Mouse (Mus musculus): ENCODE measurements around the gene Cym. TPM values are rescaled to one million over a fixed set of nuclear protein-coding genes. Genes with fewer than 3 reads are reported as not detected.
A peak's percentile ranks its signal among the peaks of the same experiment; 100 is the strongest.

Cym gene
- polyA plus RNA-seq, 1 experiment from 2014 or later = not detected

GRCm38 (mm10) chr3:107233945-107234344 lies 12.4 kb upstream of the Cym start:
- Histone ChIP-seq H3K4me2 (ENCODE audit: low read depth, low read length) (no peak overlapping the region), H3K36me3 (replicated peaks; ENCODE audit: control insufficient read depth, insufficient read depth, low read depth, low read length) (no peaks in the 10 kb centered on the region), H3K4me1 (ENCODE audit: control insufficient read depth, insufficient read depth, low read length) (no peaks in the 10 kb centered on the region), H3K9ac (replicated peaks; ENCODE audit: low read length) (no peak overlapping the region), H3K9me3 (replicated peaks; ENCODE audit: control insufficient read depth, low read length) (no peaks in the 10 kb centered on the region), H3K27ac (replicated peaks; ENCODE audit: low read depth, low read length) (no peak overlapping the region), H3K4me3 (ENCODE audit: low read depth, low read length) (no peak overlapping the region), H3K27me3 (ENCODE audit: control insufficient read depth, insufficient read depth, low read length) (no peaks in the 10 kb centered on the region)
- WGBS = 36% methylated on average over 2 of the region's 2 CpGs
- no peak for DNase-seq (ENCODE audit: low spot score)
- no peak for ATAC-seq (replicated peaks; ENCODE audit: insufficient number of reproducible peaks, low FRiP score, low TSS enrichment, low read depth)

GRCm38 (mm10) chr3:107233351-107233813 lies 11.8 kb upstream of the Cym start:
- no peaks in the 10 kb centered on the region for H3K9me3 ChIP-seq (replicated peaks; ENCODE audit: control insufficient read depth, low read length)
- H3K27ac ChIP-seq (replicated peaks; ENCODE audit: low read depth, low read length) = no peak overlapping the region
- whole genome bisulfite sequencing = 10% methylated on average over 11 of the region's 11 CpGs
- no peak for ATAC-seq (replicated peaks; ENCODE audit: insufficient number of reproducible peaks, low FRiP score, low TSS enrichment, low read depth)
- H3K4me3 ChIP-seq (ENCODE audit: low read depth, low read length) = no peak overlapping the region
- peak; percentile 91 for DNase-seq (ENCODE audit: low spot score)
- no peaks in the 10 kb centered on the region for H3K4me1 ChIP-seq (ENCODE audit: control insufficient read depth, insufficient read depth, low read length)
- H3K9ac ChIP-seq (replicated peaks; ENCODE audit: low read length) = no peak overlapping the region; the same call in 1 of the 2 replicates
- H3K27me3 ChIP-seq (ENCODE audit: control insufficient read depth, insufficient read depth, low read length) = no peaks in the 10 kb centered on the region
- H3K4me2 ChIP-seq (ENCODE audit: low read depth, low read length) = no peak overlapping the region
- no peaks in the 10 kb centered on the region for H3K36me3 ChIP-seq (replicated peaks; ENCODE audit: control insufficient read depth, insufficient read depth, low read depth, low read length)

- no peaks in the 10 kb centered on the region for H3K36me3 ChIP-seq (replicated peaks; ENCODE audit: control insufficient read depth, insufficient read depth, low read depth, low read length)
- no peaks in the 10 kb centered on the region for H3K4me1 ChIP-seq (ENCODE audit: control insufficient read depth, insufficient read depth, low read length)
- H3K9ac ChIP-seq (replicated peaks; ENCODE audit: low read length) = no peak overlapping the region
- H3K9me3 ChIP-seq (replicated peaks; ENCODE audit: control insufficient read depth, low read length) = no peaks in the 10 kb centered on the region
- H3K27ac ChIP-seq (replicated peaks; ENCODE audit: low read depth, low read length) = no peak overlapping the region
- H3K4me2 ChIP-seq (ENCODE audit: low read depth, low read length) = no peak overlapping the region
- 60% methylated on average over 4 of the region's 4 CpGs for WGBS
- ATAC-seq (replicated peaks; ENCODE audit: insufficient number of reproducible peaks, low FRiP score, low TSS enrichment, low read depth) (no peak), DNase-seq (ENCODE audit: low spot score) (peak; percentile 12)
- no peak overlapping the region for H3K4me3 ChIP-seq (ENCODE audit: low read depth, low read length)
- no peaks in the 10 kb centered on the region for H3K27me3 ChIP-seq (ENCODE audit: control insufficient read depth, insufficient read depth, low read length)
Measured at GRCm38 (mm10) chr3:107231202-107231601, 9.7 kb upstream of the Cym start.

- Histone ChIP-seq H3K36me3 (replicated peaks; ENCODE audit: control insufficient read depth, insufficient read depth, low read depth, low read length) (no peaks in the 10 kb centered on the region), H3K9ac (replicated peaks; ENCODE audit: low read length) (no peak within 1 kb of the TSS)
- WGBS = 66% methylated on average over 1 of the region's 1 CpGs
Measured at GRCm38 (mm10) chr3:107230527-107230926, 9.0 kb upstream of the Cym start, which contains the start of gene A630076J17Rik. Gene A630076J17Rik, plus strand, starts transcription at chr3:107230614.

GRCm38 (mm10) chr3:107229822-107230221 lies 8.3 kb upstream of the Cym start:
- H3K9ac ChIP-seq (replicated peaks; ENCODE audit: low read length) = no peak overlapping the region
- no peaks in the 10 kb centered on the region for H3K4me1 ChIP-seq (ENCODE audit: control insufficient read depth, insufficient read depth, low read length)
- no peaks in the 10 kb centered on the region for H3K9me3 ChIP-seq (replicated peaks; ENCODE audit: control insufficient read depth, low read length)
- DNase-seq (ENCODE audit: low spot score) (no peak), ATAC-seq (replicated peaks; ENCODE audit: insufficient number of reproducible peaks, low FRiP score, low TSS enrichment, low read depth) (no peak)
- 74% methylated on average over 5 of the region's 5 CpGs for whole genome bisulfite sequencing
- H3K4me3 ChIP-seq (ENCODE audit: low read depth, low read length) = no peak overlapping the region
- no peak overlapping the region for H3K4me2 ChIP-seq (ENCODE audit: low read depth, low read length)
- H3K27me3 ChIP-seq (ENCODE audit: control insufficient read depth, insufficient read depth, low read length) = no peaks in the 10 kb centered on the region
- H3K27ac ChIP-seq (replicated peaks; ENCODE audit: low read depth, low read length) = no peak overlapping the region
- H3K36me3 ChIP-seq (replicated peaks; ENCODE audit: control insufficient read depth, insufficient read depth, low read depth, low read length) = no peaks in the 10 kb centered on the region

More at GRCm38 (mm10) chr3:107230527-107230926, 9.0 kb upstream of the Cym start, which contains the start of gene A630076J17Rik:
- ATAC-seq (replicated peaks; ENCODE audit: insufficient number of reproducible peaks, low FRiP score, low TSS enrichment, low read depth) (no peak), DNase-seq (ENCODE audit: low spot score) (no peak)
- Histone ChIP-seq H3K27me3 (ENCODE audit: control insufficient read depth, insufficient read depth, low read length) (no peaks in the 10 kb centered on the region), H3K27ac (replicated peaks; ENCODE audit: low read depth, low read length) (no peak within 1 kb of the TSS), H3K4me1 (ENCODE audit: control insufficient read depth, insufficient read depth, low read length) (no peaks in the 10 kb centered on the region), H3K4me3 (ENCODE audit: low read depth, low read length) (no peak within 1 kb of the TSS), H3K9me3 (replicated peaks; ENCODE audit: control insufficient read depth, low read length) (no peaks in the 10 kb centered on the region), H3K4me2 (ENCODE audit: low read depth, low read length) (no peak within 1 kb of the TSS)

- ATAC-seq (replicated peaks; ENCODE audit: insufficient number of reproducible peaks, low FRiP score, low TSS enrichment, low read depth) (no peak), DNase-seq (ENCODE audit: low spot score) (no peak)
- Histone ChIP-seq H3K27ac (replicated peaks; ENCODE audit: low read depth, low read length) (no peak overlapping the region), H3K9me3 (replicated peaks; ENCODE audit: control insufficient read depth, low read length) (no peaks in the 10 kb centered on the region), H3K36me3 (replicated peaks; ENCODE audit: control insufficient read depth, insufficient read depth, low read depth, low read length) (no peaks in the 10 kb centered on the region), H3K27me3 (ENCODE audit: control insufficient read depth, insufficient read depth, low read length) (no peaks in the 10 kb centered on the region), H3K4me2 (ENCODE audit: low read depth, low read length) (no peak overlapping the region), H3K4me1 (ENCODE audit: control insufficient read depth, insufficient read depth, low read length) (no peaks in the 10 kb centered on the region), H3K4me3 (ENCODE audit: low read depth, low read length) (no peak overlapping the region), H3K9ac (replicated peaks; ENCODE audit: low read length) (no peak overlapping the region)
- 80% methylated on average over 5 of the region's 5 CpGs for WGBS
Measured at GRCm38 (mm10) chr3:107229221-107229620, 7.7 kb upstream of the Cym start.

GRCm38 (mm10) chr3:107225820-107226219 lies 4.3 kb upstream of the Cym start:
- Histone ChIP-seq H3K27ac (replicated peaks; ENCODE audit: low read depth, low read length) (no peak overlapping the region), H3K36me3 (replicated peaks; ENCODE audit: control insufficient read depth, insufficient read depth, low read depth, low read length) (no peaks in the 10 kb centered on the region), H3K27me3 (ENCODE audit: control insufficient read depth, insufficient read depth, low read length) (no peaks in the 10 kb centered on the region), H3K4me2 (ENCODE audit: low read depth, low read length) (no peak overlapping the region), H3K4me3 (ENCODE audit: low read depth, low read length) (no peak overlapping the region), H3K9me3 (replicated peaks; ENCODE audit: control insufficient read depth, low read length) (no peaks in the 10 kb centered on the region), H3K4me1 (ENCODE audit: control insufficient read depth, insufficient read depth, low read length) (no peaks in the 10 kb centered on the region), H3K9ac (replicated peaks; ENCODE audit: low read length) (no peak overlapping the region)
- no peak for ATAC-seq (replicated peaks; ENCODE audit: insufficient number of reproducible peaks, low FRiP score, low TSS enrichment, low read depth)
- 83% methylated on average over 5 of the region's 5 CpGs for WGBS
- no peak for DNase-seq (ENCODE audit: low spot score)

- Histone ChIP-seq H3K36me3 (replicated peaks; ENCODE audit: control insufficient read depth, insufficient read depth, low read depth, low read length) (no peaks in the 10 kb centered on the region), H3K4me2 (ENCODE audit: low read depth, low read length) (no peak overlapping the region), H3K4me3 (ENCODE audit: low read depth, low read length) (no peak overlapping the region), H3K4me1 (ENCODE audit: control insufficient read depth, insufficient read depth, low read length) (no peaks in the 10 kb centered on the region), H3K27me3 (ENCODE audit: control insufficient read depth, insufficient read depth, low read length) (no peaks in the 10 kb centered on the region), H3K9ac (replicated peaks; ENCODE audit: low read length) (no peak overlapping the region), H3K9me3 (replicated peaks; ENCODE audit: control insufficient read depth, low read length) (no peaks in the 10 kb centered on the region), H3K27ac (replicated peaks; ENCODE audit: low read depth, low read length) (no peak overlapping the region)
- DNase-seq (ENCODE audit: low spot score) = no peak
- no peak for ATAC-seq (replicated peaks; ENCODE audit: insufficient number of reproducible peaks, low FRiP score, low TSS enrichment, low read depth)
- 65% methylated on average over 1 of the region's 1 CpGs for WGBS
Measured at GRCm38 (mm10) chr3:107223230-107223629, 1.7 kb upstream of the Cym start.

Measured in embryonic facial prominence, embryonic 11.5 days (tissue).